ENCODE assay signal across 29 mouse cellular contexts in the genomic region with DNA sequence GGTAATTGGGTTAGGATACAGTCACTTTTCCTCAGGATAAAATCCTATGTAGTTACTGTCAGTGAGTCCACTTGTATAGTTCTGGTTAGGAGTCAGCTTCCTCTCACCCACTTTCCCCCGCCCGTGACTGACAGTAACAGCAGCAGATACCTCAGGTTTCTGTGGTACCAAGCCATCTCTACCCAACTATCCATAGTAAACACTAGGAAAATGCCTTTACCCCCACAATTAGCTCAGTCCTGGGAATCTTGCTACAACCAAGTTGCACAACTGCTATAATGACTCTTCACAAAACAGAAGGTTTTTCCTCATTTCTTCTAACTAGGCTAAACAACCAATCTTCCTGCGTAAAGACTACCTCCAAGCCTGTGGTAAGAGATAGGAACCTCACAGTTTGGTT. TPM values are rescaled to one million over a fixed set of nuclear protein-coding genes. Genes with fewer than 3 reads are reported as not detected.
DNase-seq lines count a peak whose midpoint lies in the region; ATAC-seq and TF ChIP-seq lines count a peak whose summit lies in the region.
"Had no signal": no experiment of that assay in that cellular context is flagged by ENCODE, and none has a peak within 500 bp of the region (broad histone marks: within the 10 kb centered on the region; RNA-seq: fewer than 3 reads in every experiment).

No protein-coding gene starts in this region.

- TF ChIP-seq POLR2A in myocyte (IDR thresholded peaks at IDR 0.05; ENCODE audit: insufficient read length, low read depth): no peak

- WGBS in liver, embryonic 11.5 days: 55% methylated on average over 3 of the region's 3 CpGs

- H3K79me2 ChIP-seq in myocyte (ENCODE audit: control insufficient read depth, insufficient read depth): no peaks in the 10 kb centered on the region

- H3K36me3 ChIP-seq in myocyte (ENCODE audit: control insufficient read depth, insufficient read depth): no peaks in the 10 kb centered on the region
- no peaks in the 10 kb centered on the region for H3K36me3 ChIP-seq in liver, embryonic 11.5 days (ENCODE audit: control insufficient read depth, insufficient read depth, low read length)
- H3K36me3 ChIP-seq: embryonic facial prominence, embryonic 10.5 days; embryonic facial prominence, embryonic 15.5 days; heart, embryonic 10.5 days; heart, embryonic 15.5 days; hindbrain, embryonic 13.5 days; midbrain, embryonic 13.5 days had no signal

- no peak overlapping the region for H3K9ac ChIP-seq in liver, embryonic 11.5 days (ENCODE audit: low read depth, low read length)
- H3K9ac ChIP-seq: embryonic facial prominence, embryonic 15.5 days; heart, embryonic 15.5 days; hindbrain, embryonic 13.5 days; midbrain, embryonic 13.5 days had no signal

- peak; percentile 13 to 29; a peak in 3 of 4 replicates for ATAC-seq in hematopoietic stem cell, adult 5-6 weeks (replicated peaks in 1 of 2; ENCODE audit: insufficient read depth in 1 of 2, low FRiP score in 2 of 2, low TSS enrichment in 1 of 2, low read depth in 1 of 2, poor library complexity in 2 of 2, severe bottlenecking in 2 of 2)
- no peak for ATAC-seq in liver, embryonic 11.5 days (replicated peaks; ENCODE audit: low FRiP score)
- ATAC-seq: activated CD4-positive, CD25-positive, alpha-beta regulatory T cell, adult 4 months; CD4-positive, CD25-positive, alpha-beta regulatory T cell, adult 4 months; intestine, postnatal 0 days; lung, postnatal 0 days; midbrain, embryonic 13.5 days had no signal

- no peak overlapping the region for H3K27ac ChIP-seq in liver, embryonic 11.5 days (ENCODE audit: low read depth, low read length)
- H3K27ac ChIP-seq: embryonic facial prominence, embryonic 10.5 days; embryonic facial prominence, embryonic 15.5 days; heart, embryonic 10.5 days; heart, embryonic 15.5 days; hindbrain, embryonic 13.5 days; midbrain, embryonic 13.5 days had no signal

- H3K4me2 ChIP-seq in myocyte (ENCODE audit: low read depth): peak overlapping the region; percentile 71
- no peak overlapping the region for H3K4me2 ChIP-seq in liver, embryonic 11.5 days
- H3K4me2 ChIP-seq: embryonic facial prominence, embryonic 15.5 days; heart, embryonic 15.5 days; hindbrain, embryonic 13.5 days; midbrain, embryonic 13.5 days had no signal

- H3K27me3 ChIP-seq in myocyte (ENCODE audit: control insufficient read depth, insufficient read depth, insufficient read length): no peaks in the 10 kb centered on the region
- H3K27me3 ChIP-seq in liver, embryonic 11.5 days (replicated peaks; ENCODE audit: control insufficient read depth, insufficient read depth, low read length): no peaks in the 10 kb centered on the region
- H3K27me3 ChIP-seq: embryonic facial prominence, embryonic 15.5 days; heart, embryonic 15.5 days; hindbrain, embryonic 13.5 days; midbrain, embryonic 13.5 days had no signal

- H3K9me3 ChIP-seq in liver, embryonic 11.5 days (ENCODE audit: control insufficient read depth, low read length): no peaks in the 10 kb centered on the region
- H3K9me3 ChIP-seq: embryonic facial prominence, embryonic 10.5 days; embryonic facial prominence, embryonic 15.5 days; heart, embryonic 10.5 days; heart, embryonic 15.5 days; hindbrain, embryonic 13.5 days; midbrain, embryonic 13.5 days had no signal

- H3ac ChIP-seq in myocyte (ENCODE audit: control insufficient read depth, insufficient read length): no peak overlapping the region

- H3K4me1 ChIP-seq in liver, embryonic 11.5 days (replicated peaks; ENCODE audit: control insufficient read depth, insufficient read depth, low read length): peaks cover 13% of the 10 kb centered on the region; the same call in 1 of the 2 replicates
- H3K4me1 ChIP-seq: embryonic facial prominence, embryonic 15.5 days; heart, embryonic 10.5 days; heart, embryonic 15.5 days; hindbrain, embryonic 13.5 days; midbrain, embryonic 13.5 days had no signal

- no peak overlapping the region for H3K4me3 ChIP-seq in myocyte
- H3K4me3 ChIP-seq in liver, embryonic 11.5 days (ENCODE audit: low read depth, low read length): no peak overlapping the region
- H3K4me3 ChIP-seq: embryonic facial prominence, embryonic 10.5 days; embryonic facial prominence, embryonic 15.5 days; heart, embryonic 10.5 days; heart, embryonic 15.5 days; hindbrain, embryonic 13.5 days; midbrain, embryonic 13.5 days had no signal

- DNase-seq in 416B (ENCODE audit: low read depth) (peak; percentile 53), adipocyte (ENCODE audit: low spot score) (peak; percentile 24)
- no peak for DNase-seq in liver, embryonic 11.5 days (ENCODE audit: low spot score)
- DNase-seq in lung, postnatal 25 days (ENCODE audit: low spot score): no peak
- no peak for DNase-seq in layer of hippocampus, adult 9-10 months (ENCODE audit: low spot score)
- DNase-seq: adrenal gland, adult 8-10 months; cerebellum, adult 9-11 months; gastrocnemius, postnatal 14 days; heart, adult 11 months; heart, postnatal 36 days; kidney, adult 9 months; kidney, postnatal 10 days; layer of hippocampus, adult 9-11 months; lung, adult 18-20 months; retina, postnatal 1 day; right cerebral cortex, postnatal 25 days; thymus, postnatal 25 days had no signal

TF ChIP-seq in myocyte, 11 proteins besides CTCF, POLR2A, EP300 and RAD21:
- peak; percentile 79 for TF ChIP-seq CEBPB (IDR thresholded peaks at IDR 0.05; ENCODE audit: insufficient read depth, poor library complexity, severe bottlenecking)
- no peak for TF ChIP-seq MAX (IDR thresholded peaks at IDR 0.05; ENCODE audit: low read depth)
- peak; percentile 17 for TF ChIP-seq TCF12 (IDR thresholded peaks at IDR 0.05; ENCODE audit: insufficient read depth, poor library complexity, severe bottlenecking)
- TF ChIP-seq MYOG (IDR thresholded peaks at IDR 0.05; ENCODE audit: control insufficient read depth in 1 of 3, insufficient read depth in 1 of 3, insufficient read length in 2 of 3, low read depth in 2 of 3): no peak
- TF ChIP-seq REST (IDR thresholded peaks at IDR 0.05; ENCODE audit: insufficient read depth, insufficient read length): no peak
- peak; percentile 70 to 83 (median 72) for TF ChIP-seq MYOD1 (IDR thresholded peaks at IDR 0.05; ENCODE audit: control insufficient read depth in 1 of 3, insufficient read length in 2 of 3, low read depth in 2 of 3)

RNA-seq across cellular contexts. Expression of a gene that starts 14.7 kb away (rescaled TPM):
- 77.1 and 193 TPM in 2 replicates for total RNA-seq in hematopoietic stem cell, adult 5-6 weeks (2017)
- 6.2 TPM for polyA plus RNA-seq in myocyte (2012; fragmentation: generic; extraction: Trizol)
- 23.6 and 27.3 TPM in 2 replicates for polyA plus RNA-seq in liver, embryonic 11.5 days (2014; fragmentation: Nextera tagmentation; extraction: Ambion mirVana)
- polyA plus RNA-seq: CD4-positive, CD25-positive, alpha-beta regulatory T cell, adult 4 months had no signal

Comparison
In these comparisons a context has a peak if more than half of its experiments do, and no peak if none do; other contexts are left out.
1. DNase-seq: peak in 416B (single experiment) and adipocyte (single experiment); none in liver, embryonic 11.5 days (single experiment), lung, postnatal 25 days (single experiment) and layer of hippocampus, adult 9-10 months (single experiment).